Mouse (Mus musculus) frontal cortex, postnatal 10 days (tissue): ENCODE results near the gene Ctnnb1.

Experiments
- DNase-seq, 2 experiments: peaks; one replicate each; pipeline ENCODE4 v3.0.0; 2022; ENCODE audit warnings: low spot score in 2 of 2, mixed read lengths in 1 of 2

The Ctnnb1 gene

GRCm38 (mm10) chr9:120961969-120962700 is 33.1 kb downstream of the Ctnnb1 start:
- DNase-seq = no peak

GRCm38 (mm10) chr9:120963104-120963503 is 34.1 kb downstream of the Ctnnb1 start:
- no peak for DNase-seq

- no peak for DNase-seq
Measured at GRCm38 (mm10) chr9:120963720-120964119, 34.7 kb downstream of the Ctnnb1 start.

- no peak for DNase-seq
Measured at GRCm38 (mm10) chr9:120964224-120964623, 35.2 kb downstream of the Ctnnb1 start.

GRCm38 (mm10) chr9:120965007-120965406 is 36.0 kb downstream of the Ctnnb1 start:
- DNase-seq = no peak

GRCm38 (mm10) chr9:120973026-120973515 is 44.1 kb downstream of the Ctnnb1 start:
- no peak for DNase-seq

GRCm38 (mm10) chr9:120974209-120974608 is 45.2 kb downstream of the Ctnnb1 start:
- DNase-seq = no peak

GRCm38 (mm10) chr9:120976158-120976557 is 47.1 kb downstream of the Ctnnb1 start:
- DNase-seq = no peak

- no peak for DNase-seq
Measured at GRCm38 (mm10) chr9:120976856-120977255, 47.8 kb downstream of the Ctnnb1 start.

GRCm38 (mm10) chr9:120981777-120982176 is 52.8 kb downstream of the Ctnnb1 start:
- no peak for DNase-seq

- no peak for DNase-seq
Measured at GRCm38 (mm10) chr9:120983849-120984248, 54.8 kb downstream of the Ctnnb1 start.

GRCm38 (mm10) chr9:120984509-120984908 is 55.5 kb downstream of the Ctnnb1 start:
- no peak for DNase-seq

GRCm38 (mm10) chr9:120985009-120985408 is 56.0 kb downstream of the Ctnnb1 start:
- DNase-seq = no peak

- no peak for DNase-seq
Measured at GRCm38 (mm10) chr9:120985524-120985923, 56.5 kb downstream of the Ctnnb1 start.

GRCm38 (mm10) chr9:120986255-120986654 is 57.2 kb downstream of the Ctnnb1 start:
- DNase-seq = no peak

- no peak for DNase-seq
Measured at GRCm38 (mm10) chr9:120986994-120987393, 58.0 kb downstream of the Ctnnb1 start.

GRCm38 (mm10) chr9:120988088-120988487 is 59.1 kb downstream of the Ctnnb1 start:
- no peak for DNase-seq

- DNase-seq = no peak
Measured at GRCm38 (mm10) chr9:120989806-120990700, 61.0 kb downstream of the Ctnnb1 start.

- DNase-seq = no peak
Measured at GRCm38 (mm10) chr9:120991801-120992200, 62.8 kb downstream of the Ctnnb1 start.

- DNase-seq = no peak
Measured at GRCm38 (mm10) chr9:120993004-120993403, 64.0 kb downstream of the Ctnnb1 start.

- no peak for DNase-seq
Measured at GRCm38 (mm10) chr9:120994223-120995155, 65.5 kb downstream of the Ctnnb1 start.

GRCm38 (mm10) chr9:120998696-120999095 is 69.7 kb downstream of the Ctnnb1 start:
- no peak for DNase-seq
